Mouse (Mus musculus): ENCODE results near the gene Brd2.

DNA sequence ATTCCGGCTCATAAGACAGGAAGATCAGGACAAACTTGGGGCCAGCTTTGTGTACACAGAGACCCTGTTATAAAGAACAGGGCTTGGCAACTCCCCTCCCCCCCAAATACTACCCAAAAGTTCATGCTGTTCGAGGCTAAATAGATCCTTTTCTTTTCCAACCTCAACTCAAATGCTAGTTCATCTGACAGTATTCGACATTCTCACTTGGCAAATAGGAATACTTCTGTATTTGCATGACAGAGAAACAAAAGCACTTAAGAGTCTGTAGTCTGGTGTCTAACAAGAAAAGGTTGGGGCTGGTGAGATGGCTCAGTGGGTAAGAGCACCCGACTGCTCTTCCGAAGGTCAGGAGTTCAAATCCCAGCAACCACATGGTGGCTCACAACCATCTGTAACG is 14.0 kb downstream of the Brd2 start:
- TF ChIP-seq HCFC1 (IDR thresholded peaks at IDR 0.05; ENCODE audit: borderline replicate concordance, insufficient read depth, low read length) = no peak
- TF ChIP-seq ZC3H11A (IDR thresholded peaks at IDR 0.05; ENCODE audit: borderline replicate concordance, low read depth, low read length) = no peak

All from ES-E14 (cell line).